Mouse (Mus musculus) testis, postnatal 10 days (tissue): ENCODE measurements around the gene Flt3.
A peak's percentile ranks its signal among the peaks of the same experiment; 100 is the strongest.

Experiments
- DNase-seq: peaks from one replicate; pipeline ENCODE4 v3.0.0; 2021; ENCODE audit warnings: low spot score

Flt3 gene

GRCm38 (mm10) chr5:147354161-147354780 is 46.0 kb downstream of the Flt3 start:
- DNase-seq = no peak

GRCm38 (mm10) chr5:147351931-147352330 is 48.4 kb downstream of the Flt3 start:
- DNase-seq = no peak

- DNase-seq = no peak
Measured at GRCm38 (mm10) chr5:147345981-147346380, 54.3 kb downstream of the Flt3 start.

GRCm38 (mm10) chr5:147343904-147344303 is 56.4 kb downstream of the Flt3 start:
- no peak for DNase-seq

- DNase-seq = no peak
Measured at GRCm38 (mm10) chr5:147342901-147343300, 57.4 kb downstream of the Flt3 start.

- DNase-seq = no peak
Measured at GRCm38 (mm10) chr5:147340741-147341414, 59.4 kb downstream of the Flt3 start.

GRCm38 (mm10) chr5:147339560-147339959 is 60.7 kb downstream of the Flt3 start:
- DNase-seq = no peak

- no peak for DNase-seq
Measured at GRCm38 (mm10) chr5:147338967-147339366, 61.3 kb downstream of the Flt3 start.

- no peak for DNase-seq
Measured at GRCm38 (mm10) chr5:147332711-147333110, 67.6 kb downstream of the Flt3 start.

GRCm38 (mm10) chr5:147331547-147331946 is 68.7 kb downstream of the Flt3 start:
- peak; percentile 82 for DNase-seq

GRCm38 (mm10) chr5:147329946-147330345 is 70.3 kb downstream of the Flt3 start:
- DNase-seq = no peak

- no peak for DNase-seq
Measured at GRCm38 (mm10) chr5:147327636-147328035, 72.7 kb downstream of the Flt3 start.

- DNase-seq = no peak
Measured at GRCm38 (mm10) chr5:147325931-147326330, 74.4 kb downstream of the Flt3 start.

GRCm38 (mm10) chr5:147323237-147323917 is 76.9 kb downstream of the Flt3 start:
- peak; percentile 87 for DNase-seq

GRCm38 (mm10) chr5:147322183-147322582 is 78.1 kb downstream of the Flt3 start, which contains the start of gene Urad:
Gene Urad (minus strand): TSS chr5:147322440.
- DNase-seq = no peak

GRCm38 (mm10) chr5:147319653-147320052 is 80.6 kb downstream of the Flt3 start:
- DNase-seq = no peak

GRCm38 (mm10) chr5:147317991-147318390 is 82.3 kb downstream of the Flt3 start:
- DNase-seq = no peak

GRCm38 (mm10) chr5:147317321-147317720 is 83.0 kb downstream of the Flt3 start:
- no peak for DNase-seq

GRCm38 (mm10) chr5:147315432-147316075 is 84.7 kb downstream of the Flt3 start:
- no peak for DNase-seq

- no peak for DNase-seq
Measured at GRCm38 (mm10) chr5:147314646-147315431, 85.5 kb downstream of the Flt3 start.

- DNase-seq = no peak
Measured at GRCm38 (mm10) chr5:147312830-147313685, 87.2 kb downstream of the Flt3 start.
